Mouse (Mus musculus): ENCODE measurements around the gene Mrpl23.

Gene Mrpl23

DNA sequence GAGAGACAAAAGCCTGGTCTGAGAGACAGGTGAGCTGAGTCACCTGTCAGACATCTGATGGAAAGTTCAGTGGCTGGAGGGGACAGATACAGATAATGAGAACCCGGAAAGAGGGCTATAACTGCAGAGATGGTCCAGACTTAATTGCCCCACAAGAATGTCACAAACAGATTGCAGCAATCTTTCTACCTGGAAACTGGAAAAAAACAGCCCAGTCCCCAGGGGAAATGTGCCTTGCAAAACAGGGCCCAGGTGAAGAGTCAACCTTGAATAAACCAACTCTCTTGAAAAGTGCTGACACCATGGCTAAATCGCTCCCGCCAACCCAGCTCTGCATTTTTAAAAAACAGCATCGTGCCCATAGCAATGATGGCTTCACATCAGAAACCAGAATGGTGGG is 12.2 kb upstream of the Mrpl23 start:
- no peak for DNase-seq (ENCODE audit: low spot score in 2 of 2)

DNA sequence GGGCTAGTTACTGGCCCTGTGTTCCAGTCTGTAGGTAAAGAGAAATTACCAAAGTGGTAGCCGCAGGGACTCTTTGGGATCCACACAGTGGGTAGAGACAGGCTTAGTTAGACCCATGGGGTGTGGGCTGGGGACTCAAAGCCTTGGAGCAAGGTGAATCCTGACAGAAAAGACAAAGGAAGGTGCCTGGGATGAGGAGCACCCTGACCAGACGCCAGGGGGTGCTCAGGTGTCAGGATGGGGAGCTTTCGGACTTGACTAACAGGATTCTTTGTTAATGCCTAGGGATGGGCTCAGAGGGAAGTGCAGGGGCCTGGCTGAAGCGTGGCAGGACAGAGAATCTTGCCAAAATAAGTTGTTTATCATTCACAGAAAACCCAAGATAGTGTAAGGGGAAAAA is 10.1 kb upstream of the Mrpl23 start:
- DNase-seq (ENCODE audit: low spot score in 2 of 2) = no peak

DNA sequence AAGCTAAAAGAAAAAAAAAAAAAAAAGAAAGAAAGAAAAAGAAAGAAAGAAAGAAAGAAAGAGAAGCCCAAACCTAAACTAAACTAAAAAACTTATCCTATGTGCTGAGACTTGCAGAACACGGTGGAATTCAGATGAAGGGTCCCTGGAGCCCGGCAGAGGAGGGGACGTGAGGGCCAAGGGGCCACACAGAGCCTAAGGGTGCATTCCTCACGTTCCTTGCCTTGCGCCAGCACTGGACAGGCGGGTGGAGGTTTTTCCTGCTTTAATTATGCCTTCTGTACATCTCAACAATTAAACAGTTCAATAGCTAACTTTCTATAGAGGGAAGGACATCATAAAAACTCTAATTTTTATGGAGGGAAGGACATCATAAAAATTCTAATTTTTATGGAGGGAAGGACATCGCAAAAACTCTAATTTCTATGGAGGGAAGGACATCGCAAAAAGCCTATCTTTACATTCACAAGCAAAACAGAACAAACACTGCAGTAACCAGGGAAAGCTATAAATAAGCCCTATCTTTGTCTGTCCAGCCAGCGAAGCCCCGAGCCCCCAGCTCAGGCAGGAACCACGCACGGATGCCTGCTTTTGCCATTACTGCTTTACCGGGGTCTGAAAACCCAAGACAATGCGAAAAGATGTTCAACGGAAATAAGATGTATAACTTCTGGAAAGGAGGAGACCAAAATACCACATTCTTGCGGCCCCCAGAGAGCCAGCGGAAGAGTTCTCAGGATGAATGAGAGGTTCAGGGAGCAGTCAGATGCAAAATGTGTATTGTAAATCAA is 9.1 kb upstream of the Mrpl23 start:
- DNase-seq (ENCODE audit: low spot score in 2 of 2) = no peak

DNA sequence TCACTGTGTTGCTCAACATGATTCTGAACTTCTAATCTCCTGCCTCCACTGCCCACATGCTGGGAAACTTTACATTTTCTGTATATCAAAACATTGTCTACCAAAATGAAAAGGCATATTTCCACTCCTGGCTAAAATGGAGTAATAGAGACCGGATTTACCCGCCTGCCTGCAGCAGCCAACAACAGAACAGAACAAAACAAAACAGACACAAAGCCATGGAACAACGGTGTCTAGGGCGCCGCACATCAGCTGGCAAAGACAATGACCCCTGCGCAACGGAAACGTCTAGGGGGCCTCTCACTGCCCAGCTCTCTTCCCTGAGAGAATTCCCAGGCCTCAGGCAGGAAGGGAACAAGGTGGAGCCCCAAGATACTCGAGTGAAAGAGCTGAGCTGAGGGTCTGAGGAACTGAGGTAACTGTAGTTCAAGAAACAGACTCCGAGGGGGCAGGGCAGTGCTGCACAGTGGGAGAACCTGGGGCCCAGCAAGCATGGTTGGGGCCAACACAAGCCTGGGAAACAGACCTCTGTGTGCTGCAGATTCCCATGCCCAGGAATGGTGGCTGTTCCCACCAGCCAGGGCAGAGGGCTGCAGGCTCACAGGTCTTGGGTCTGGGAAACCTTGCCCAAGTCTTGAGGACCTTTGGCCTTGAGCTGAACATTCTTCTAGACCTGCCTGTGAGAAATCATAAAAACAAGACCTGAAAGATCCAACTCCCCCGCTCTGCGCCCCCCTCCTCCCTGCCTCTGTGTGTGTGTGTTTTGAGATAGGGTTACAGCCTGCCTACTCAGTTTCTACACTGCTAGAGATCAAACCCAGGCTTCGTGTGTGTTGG is 6.9 kb upstream of the Mrpl23 start:
- no peak for DNase-seq (ENCODE audit: low spot score in 2 of 2)

DNA sequence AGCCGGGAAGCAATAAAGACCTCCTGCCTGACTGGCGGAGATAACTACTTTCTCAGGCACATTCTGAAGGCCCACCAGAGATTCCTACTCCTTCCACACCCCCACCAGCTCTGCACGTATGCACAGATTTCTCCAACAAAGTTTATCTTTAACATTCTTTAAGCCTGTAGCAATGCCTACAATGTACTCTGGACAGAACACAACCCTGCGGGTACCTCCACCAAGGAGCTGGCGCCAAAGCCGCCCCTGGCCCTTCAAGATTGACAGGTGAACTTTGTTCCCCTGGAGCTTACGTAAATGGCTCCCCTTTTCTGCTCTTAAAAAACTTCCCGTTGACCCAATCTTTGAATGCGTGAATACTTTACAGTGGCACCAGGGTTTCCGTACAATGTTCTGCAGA is 3.1 kb upstream of the Mrpl23 start:
- DNase-seq (ENCODE audit: low spot score in 2 of 2) = no peak

DNA sequence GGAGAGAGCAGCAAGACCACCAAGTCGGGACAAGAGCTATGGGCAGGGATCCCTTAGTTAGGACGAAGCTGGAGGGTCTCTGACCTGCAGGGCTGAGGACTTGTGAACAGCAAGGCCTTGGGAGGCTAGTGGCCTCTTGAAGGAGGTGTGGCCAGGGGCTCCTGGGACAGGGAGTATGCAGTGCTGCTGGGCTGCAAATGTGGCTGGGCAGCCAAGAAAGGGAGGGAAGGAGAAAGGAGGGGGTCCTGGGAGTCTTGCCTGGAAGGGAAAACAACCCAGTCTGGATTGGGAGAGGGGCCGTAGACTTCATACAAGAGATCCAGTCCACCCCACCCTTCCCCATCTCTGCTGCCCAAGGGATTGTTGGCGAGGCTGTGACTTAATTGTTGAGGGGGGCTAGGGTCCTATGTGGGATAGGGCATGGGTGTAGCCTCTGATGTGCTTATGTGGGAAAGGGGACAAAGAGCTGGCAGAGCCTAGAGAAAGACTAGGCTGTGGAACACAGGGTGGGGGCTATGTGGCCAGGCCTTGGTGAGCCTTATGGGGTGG is 439 bp upstream of the Mrpl23 start:
- no peak for DNase-seq (ENCODE audit: low spot score in 2 of 2)

DNA sequence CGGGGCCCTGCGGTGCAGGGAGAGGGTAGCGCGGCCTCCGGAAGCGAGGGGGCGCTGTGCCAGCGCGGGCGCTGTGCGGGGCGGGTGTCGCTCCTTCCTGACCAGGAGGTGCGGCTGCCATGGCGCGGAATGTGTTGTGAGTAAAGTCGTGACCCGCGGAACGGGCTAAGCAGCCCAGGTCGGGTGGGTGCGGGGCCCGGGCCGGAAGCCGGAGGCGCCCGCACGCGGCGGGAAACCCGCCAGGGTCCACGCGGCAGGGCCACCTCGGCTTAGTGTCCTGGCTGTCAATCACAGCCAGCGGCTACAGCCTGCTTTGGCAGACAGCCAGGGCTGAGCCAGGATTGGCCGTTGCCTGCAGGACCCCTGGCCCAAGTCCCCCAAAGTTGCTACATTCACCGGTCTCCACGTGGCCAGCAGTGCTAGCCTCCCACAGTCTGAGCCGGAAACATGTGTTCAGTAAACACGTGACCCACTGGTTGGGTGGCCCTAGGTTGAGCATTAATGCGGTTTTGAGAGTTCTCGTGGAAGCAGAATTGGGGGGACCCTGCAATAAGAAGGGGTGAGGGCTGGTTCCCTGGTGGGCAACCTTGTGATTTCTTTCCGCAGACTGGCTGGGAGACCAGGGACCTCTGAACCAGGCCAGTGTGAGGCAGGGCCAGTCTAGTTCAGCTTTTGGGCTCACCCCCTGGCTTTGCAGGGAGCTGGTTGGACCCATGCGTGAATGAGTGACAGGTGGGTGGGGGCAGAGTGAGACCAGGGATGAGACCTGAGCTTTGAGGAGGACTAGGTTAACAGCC is 771 bp downstream of the Mrpl23 start:
- DNase-seq (ENCODE audit: low spot score in 2 of 2) = peak; percentile 78 to 88

DNA sequence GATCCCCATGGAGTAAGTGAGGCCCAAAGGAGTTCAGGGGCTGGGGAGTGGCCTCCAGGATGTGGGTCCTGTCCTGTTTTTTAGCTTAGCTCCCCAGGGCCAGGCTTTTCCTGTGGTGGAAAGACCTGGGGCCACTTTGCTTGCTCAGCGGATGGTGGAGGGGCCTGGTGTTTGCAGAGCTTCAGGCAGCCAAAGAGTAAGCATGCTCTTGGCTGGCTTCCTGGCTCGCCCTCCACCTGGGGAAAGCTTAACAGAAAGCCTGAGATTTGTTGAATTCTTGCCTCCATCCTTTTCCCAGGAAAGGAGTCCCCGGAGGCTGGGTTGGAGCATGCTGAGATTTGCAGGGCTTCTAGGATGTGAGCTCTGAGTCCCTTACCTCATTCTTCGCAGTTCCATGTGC is 2.6 kb downstream of the Mrpl23 start:
- no peak for DNase-seq (ENCODE audit: low spot score in 2 of 2)

DNA sequence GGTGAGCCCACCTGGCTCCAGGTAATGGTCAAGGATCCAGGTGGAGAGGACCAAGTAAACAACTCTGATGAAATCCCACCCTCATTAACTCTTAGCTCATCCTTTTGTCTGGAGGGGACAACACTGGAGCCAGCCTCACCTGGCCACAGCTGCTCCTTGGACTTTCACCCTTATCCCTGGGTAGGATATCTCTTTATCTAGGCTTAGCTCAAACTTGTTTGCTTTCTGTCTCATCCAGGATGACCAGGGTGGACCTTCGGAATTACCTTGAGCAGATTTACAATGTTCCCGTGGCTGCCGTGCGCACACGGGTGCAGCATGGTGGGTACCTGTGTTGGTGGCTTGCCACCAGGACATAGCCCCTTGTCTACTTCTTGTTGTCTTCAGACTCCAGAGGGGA is 3.3 kb downstream of the Mrpl23 start:
- DNase-seq (ENCODE audit: low spot score in 2 of 2) = no peak

DNA sequence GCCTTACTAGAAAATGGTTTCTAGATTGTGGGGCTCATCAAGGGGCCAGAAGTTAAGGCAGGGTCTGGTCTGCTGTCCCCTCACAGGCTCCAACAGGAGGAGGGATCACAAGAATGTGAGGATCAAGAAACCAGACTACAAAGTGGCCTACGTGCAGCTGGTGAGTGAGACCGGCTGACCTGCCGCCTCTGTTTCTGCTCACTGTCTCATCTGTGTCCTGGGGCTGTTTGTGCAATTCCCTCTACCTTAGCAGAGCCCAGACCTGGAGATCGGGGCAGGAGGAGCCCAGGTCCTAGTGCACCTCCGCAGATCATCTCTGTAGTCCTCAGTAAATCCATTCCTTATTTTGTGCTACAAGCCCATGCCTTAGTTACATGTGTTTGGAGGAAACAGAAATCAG is 4.7 kb downstream of the Mrpl23 start:
- no peak for DNase-seq (ENCODE audit: low spot score in 2 of 2)

DNA sequence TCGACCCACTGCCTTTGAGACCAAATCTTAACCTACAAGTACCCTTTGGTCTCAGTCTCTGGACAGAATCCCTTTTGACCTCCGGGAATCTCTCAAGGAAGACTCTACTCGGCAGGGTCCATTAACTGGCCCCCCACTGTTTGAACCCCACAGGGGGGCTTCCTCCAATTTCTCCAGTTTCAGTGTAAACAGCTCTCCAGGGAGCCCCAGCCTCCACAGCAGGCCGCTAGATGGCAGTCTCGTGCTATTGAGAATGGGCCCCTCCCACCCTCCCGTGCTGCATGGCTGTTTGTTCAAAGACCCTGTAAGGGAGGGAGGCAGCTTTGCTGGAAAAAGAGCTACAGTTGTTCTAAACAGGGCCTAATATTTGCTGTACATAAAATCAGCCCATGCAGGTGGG is 5.4 kb downstream of the Mrpl23 start:
- DNase-seq (ENCODE audit: low spot score in 2 of 2) = peak; percentile 47 to 79

DNA sequence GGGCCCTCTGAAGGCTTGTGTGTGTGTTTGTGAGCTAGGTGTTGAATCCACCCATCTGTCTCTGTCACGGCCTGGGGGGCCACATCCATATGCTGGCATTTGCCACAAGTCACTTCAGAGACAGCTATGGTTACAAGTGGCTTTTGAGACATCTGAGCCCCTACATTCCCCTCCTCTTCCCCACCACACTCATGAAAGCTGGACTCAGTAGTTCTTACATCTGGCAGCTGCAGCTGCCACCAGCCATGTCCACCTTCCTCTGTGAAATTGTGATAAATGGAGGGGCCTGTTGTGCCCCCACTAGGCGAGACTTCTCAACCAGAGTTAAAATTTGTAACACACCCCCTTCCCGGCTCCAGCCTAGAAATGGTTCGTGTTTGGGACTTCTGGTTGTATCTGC is 5.8 kb downstream of the Mrpl23 start:
- DNase-seq (ENCODE audit: low spot score in 2 of 2) = no peak

DNA sequence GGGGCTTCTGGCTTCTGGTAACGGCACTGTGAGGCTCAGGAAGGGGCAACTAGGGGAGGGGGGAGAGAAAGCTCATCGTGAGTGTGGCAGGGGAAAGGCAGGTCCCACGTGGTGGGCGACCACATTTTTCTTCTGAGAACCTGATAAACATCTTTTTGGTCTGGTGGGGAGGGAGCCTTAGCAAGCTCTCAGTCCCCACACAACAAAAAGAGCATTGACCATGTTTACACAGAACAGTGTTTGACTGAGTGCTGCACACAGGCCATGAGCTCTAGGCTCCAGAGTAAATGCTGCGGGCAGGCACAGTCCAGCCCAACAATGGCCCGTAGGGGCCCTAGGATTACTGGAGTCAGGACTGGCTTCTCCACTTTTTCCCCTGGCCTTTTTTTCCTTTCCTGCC is 6.3 kb downstream of the Mrpl23 start:
- DNase-seq (ENCODE audit: low spot score in 2 of 2) = no peak

DNA sequence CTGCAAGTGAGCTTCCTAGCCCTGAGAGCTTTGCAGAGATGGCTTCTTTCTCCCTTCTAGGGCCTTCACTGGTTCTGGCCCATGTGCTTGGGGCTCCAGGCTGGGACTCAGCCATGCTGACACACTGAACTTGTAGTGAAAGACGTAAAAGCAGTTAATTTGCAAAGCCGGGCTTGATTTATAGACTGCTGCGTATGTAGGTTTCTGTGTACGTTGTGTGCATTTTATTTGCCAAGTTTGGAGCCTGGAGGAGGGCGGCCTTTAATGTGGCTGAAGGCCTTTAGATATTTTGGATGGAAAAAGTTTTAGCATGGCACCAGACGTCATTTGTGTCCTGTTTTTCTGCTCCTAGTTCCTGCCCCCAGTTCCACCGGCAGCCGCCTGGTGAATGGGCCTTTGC is 7.3 kb downstream of the Mrpl23 start:
- DNase-seq (ENCODE audit: low spot score in 2 of 2) = no peak

DNA sequence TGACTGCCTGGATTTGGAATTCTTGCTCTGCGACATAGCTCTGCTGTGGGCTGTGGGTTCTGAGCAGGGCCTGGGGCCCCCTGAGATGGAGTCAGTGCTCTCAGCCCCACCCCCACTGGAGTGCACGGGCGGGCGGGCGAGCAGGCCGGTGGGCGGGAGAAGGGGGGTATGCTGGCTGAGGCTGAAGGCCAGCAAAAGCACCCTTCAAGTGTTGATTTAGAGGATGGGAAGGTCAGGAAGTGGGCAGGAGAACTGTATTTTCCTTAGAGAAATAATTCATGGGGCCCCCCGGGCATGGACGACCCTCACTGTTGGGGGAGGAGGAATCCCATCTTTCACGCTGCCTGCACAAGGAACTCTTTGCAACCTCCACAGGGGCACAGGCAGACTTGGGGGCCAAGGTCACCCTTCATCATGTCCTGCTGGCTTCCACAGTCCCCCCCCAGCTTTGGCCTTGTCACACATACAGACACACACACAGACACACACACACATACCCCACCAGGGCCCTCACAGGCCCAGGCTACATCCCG is 10.4 kb downstream of the Mrpl23 start:
- no peak for DNase-seq (ENCODE audit: low spot score in 2 of 2)

DNA sequence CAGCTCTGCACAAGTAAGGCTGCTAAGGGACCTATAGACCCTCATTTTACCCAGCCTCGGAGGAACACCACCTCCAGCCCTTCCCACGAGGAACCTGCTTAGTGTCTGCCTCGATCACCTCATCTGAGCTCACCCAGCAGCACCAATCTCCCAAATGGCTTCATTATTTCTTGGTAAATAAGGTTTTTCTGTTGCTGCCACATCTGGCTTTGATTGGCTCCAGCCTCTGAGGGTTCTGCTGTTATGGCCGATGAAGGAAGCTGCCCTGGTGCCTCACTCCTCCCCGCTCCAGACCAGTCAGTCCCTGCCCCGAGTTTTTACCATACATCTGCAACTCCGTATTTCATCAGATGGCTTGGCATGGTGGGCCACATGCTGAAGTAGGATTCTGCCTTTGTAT is 13.5 kb downstream of the Mrpl23 start:
- DNase-seq (ENCODE audit: low spot score in 2 of 2) = no peak

DNA sequence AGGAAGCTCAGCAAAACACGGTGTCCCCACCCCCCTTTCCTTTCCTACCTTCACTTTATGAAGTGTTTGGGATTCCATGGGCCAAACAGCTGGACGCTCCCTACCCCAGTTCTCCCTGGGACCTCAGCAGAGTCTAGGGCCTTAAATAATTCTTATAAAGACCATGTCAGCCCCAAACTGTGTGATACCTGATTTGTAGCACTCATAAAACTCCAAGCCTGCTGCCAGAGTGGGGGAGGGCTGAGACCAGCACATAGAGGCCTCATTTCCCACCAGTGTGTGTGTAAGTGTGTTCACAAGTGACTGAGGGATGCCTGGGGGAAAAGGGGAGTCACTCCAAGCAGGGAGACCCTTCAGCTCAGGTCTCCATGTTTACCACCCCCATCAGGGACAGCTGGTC is 15.4 kb downstream of the Mrpl23 start:
- no peak for DNase-seq (ENCODE audit: low spot score in 2 of 2)

DNA sequence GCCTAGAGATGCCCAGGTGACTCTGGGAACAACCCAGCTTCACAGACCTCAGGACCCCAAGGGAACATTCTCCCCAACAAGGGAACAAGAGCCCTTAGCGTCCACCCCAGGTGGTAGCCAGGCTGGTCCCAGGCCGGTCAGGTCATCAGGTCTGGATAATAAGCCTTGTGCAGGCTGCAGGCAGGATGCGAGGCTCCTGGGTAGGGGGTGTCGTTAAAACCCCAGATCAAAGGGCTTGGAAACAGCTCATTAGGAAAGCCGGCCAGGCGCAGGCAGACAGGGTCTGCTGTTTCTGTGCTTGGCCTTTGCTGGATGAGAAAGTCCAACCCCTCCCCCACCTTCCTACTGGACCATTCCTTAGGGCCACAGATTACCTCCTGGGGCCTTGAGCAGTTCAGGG is 16.2 kb downstream of the Mrpl23 start:
- no peak for DNase-seq (ENCODE audit: low spot score in 2 of 2)

DNA sequence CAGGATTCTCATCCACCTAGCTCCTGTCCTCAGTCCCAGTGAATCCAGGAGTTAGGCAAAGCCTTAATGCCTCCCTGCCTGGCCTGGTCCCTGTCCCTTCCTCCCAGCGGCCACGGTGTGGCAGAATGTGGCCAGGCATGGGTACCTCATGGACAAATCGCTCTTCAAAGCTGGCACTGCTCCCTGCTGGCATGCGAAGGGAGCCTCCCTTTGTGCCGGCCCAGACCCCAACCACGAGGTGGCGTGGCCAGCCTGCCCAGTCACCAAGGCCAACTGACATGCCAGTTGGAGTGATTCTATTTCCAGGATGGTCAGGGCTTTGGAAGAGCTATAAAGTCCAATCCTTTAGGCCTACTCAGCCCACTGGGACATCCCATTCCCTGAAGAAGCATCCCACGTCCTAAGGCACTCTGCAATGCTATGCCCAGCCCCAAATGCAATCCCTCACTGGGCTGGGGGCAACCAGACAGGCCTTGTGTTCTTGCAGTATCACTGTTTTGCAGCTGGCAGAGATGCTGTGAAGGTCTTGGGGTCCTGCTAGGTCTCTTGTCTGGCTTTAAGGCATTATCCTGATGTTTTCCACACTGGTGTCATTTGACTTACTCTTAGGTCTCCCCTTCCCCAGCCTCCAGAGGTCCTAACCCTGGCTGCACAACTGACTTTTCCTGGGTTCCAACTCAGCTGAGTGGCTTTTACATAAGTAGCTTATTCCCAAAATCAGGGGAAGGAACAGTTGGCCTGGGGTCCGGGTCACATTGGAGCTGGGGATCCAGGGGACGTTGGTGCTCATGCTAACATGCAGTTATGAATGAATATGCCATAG is 17.7 kb downstream of the Mrpl23 start:
- DNase-seq (ENCODE audit: low spot score in 2 of 2) = no peak

DNA sequence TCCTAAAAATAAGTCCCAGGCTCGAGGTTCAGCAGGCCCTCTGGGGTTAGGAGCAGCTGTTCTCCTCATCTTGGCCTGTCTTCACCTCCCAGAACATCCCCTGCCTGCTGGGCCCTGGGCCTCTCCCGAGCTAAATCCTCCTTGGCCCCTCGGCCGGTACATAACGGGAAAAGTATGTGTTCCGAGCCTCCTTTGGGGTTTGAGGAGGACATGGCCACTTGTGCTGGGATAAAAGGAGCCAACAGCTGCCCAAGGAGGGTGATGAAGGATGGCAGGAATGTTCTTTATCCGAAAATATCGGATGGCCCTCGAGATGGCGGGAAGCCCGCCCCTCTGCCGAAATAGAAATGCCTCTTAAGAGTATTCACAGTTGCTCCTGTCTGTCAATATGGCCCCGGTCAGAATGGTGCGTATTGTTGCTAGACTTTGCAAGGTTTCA is 18.5 kb downstream of the Mrpl23 start:
- DNase-seq (ENCODE audit: low spot score in 2 of 2) = no peak

DNA sequence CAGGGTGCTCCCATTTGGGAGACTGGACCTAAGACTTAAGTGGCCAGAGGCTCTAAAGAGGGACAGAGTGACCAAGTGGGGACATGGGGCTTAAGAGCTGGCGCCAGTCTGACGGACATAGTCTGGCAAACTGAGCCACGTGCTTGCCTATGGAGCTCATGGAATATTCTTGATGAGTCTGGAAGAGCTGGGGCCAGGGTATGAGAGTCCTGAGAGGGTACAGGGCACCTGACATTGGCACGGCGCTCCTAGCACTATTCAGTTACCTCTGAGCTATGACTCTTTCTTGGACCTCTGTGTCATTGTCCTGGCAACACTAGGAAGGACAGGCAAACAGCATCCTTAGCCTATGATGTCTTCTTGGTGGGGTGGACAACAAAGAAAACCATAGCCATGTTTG is 19.2 kb downstream of the Mrpl23 start:
- no peak for DNase-seq (ENCODE audit: low spot score in 2 of 2)
